Mouse (Mus musculus) limb, embryonic 14.5 days (tissue): Measurements from ENCODE around the gene Runx1. TPM values are rescaled to one million over a fixed set of nuclear protein-coding genes. Genes with fewer than 3 reads are reported as not detected.

ENCODE experiments used
- ATAC-seq: fragments of 200-750 bp; cut with Nextera tagmentation; 2 replicates; pipeline ENCODE4 v1.8.0; 2017; ENCODE audit warnings: low read depth, moderate number of reproducible peaks, moderate TSS enrichment; ENCODE audit not compliant: low FRiP score
- DNase-seq: peaks from one replicate; pipeline ENCODE4 v3.0.0-alpha.2; 2015; ENCODE audit warnings: low spot score
- H3K27ac ChIP-seq: fragments of 300-500 bp; sonication (generic); replicated peaks from 2 replicates; pipeline ENCODE4 v1.5.1; 2014; ENCODE audit warnings: low read depth, mild to moderate bottlenecking, low read length, moderate library complexity, mixed read lengths
- H3K27me3 ChIP-seq: fragments of 300-500 bp; sonication (generic); 2 replicates; pipeline ENCODE4 v1.6.1; 2014; ENCODE audit warnings: low read length, mixed read lengths; ENCODE audit not compliant: control insufficient read depth, insufficient read depth
- H3K36me3 ChIP-seq: fragments of 300-500 bp; sonication (generic); 2 replicates; pipeline ENCODE4 v1.6.1; 2014; ENCODE audit warnings: mild to moderate bottlenecking, low read length, moderate library complexity, mixed read lengths; ENCODE audit not compliant: control insufficient read depth, insufficient read depth
- H3K4me1 ChIP-seq: fragments of 300-500 bp; sonication (generic); 2 replicates; pipeline ENCODE4 v1.6.1; 2014; ENCODE audit warnings: antibody characterized with exemption, low read length, mixed read lengths; ENCODE audit not compliant: control insufficient read depth, insufficient read depth
- H3K4me2 ChIP-seq: fragments of 300-500 bp; sonication (generic); replicated peaks from 2 replicates; pipeline ENCODE4 v1.6.1; 2014; ENCODE audit warnings: low read depth, mild to moderate bottlenecking, low read length, moderate library complexity; ENCODE audit not compliant: severe bottlenecking
- H3K4me3 ChIP-seq: fragments of 300-500 bp; sonication (generic); replicated peaks from 2 replicates; pipeline ENCODE4 v1.5.1; 2014; ENCODE audit warnings: low read length
- H3K9ac ChIP-seq: fragments of 300-500 bp; sonication (generic); 2 replicates; pipeline ENCODE4 v1.6.1; 2014; ENCODE audit warnings: mild to moderate bottlenecking, low read depth, low read length, moderate library complexity; ENCODE audit not compliant: severe bottlenecking
- H3K9me3 ChIP-seq: fragments of 300-500 bp; sonication (generic); 2 replicates; pipeline ENCODE4 v1.6.1; 2016; ENCODE audit warnings: low read length; ENCODE audit not compliant: control insufficient read depth
- POLR2A ChIP-seq: fragments of 200-500 bp; IDR thresholded peaks from 2 replicates; pipeline ENCODE4 v1.8.0; 2012; ENCODE audit warnings: inconsistent platforms, mild to moderate bottlenecking, moderate library complexity, borderline replicate concordance; ENCODE audit not compliant: insufficient read depth, insufficient read length; ENCODE audit errors: extremely low read depth
- WGBS: fragments of 180-500 bp; shearing (Covaris S2); extraction: QIAGEN DNeasy Blood & Tissue Kit; methylation state at CpG from one replicate; pipeline ENCODE4 v1.1.7; 2014; 5-methylcytosine and 5-hydroxymethylcytosine counted together
- polyA plus RNA-seq, 2 experiments: library from polyadenylated mRNA; depleted of rRNA in 1 of 2; stranded (reverse) in 1 of 2; unstranded in 1 of 2; fragments of >200 nt; fragmentation: Nextera tagmentation in 1 of 2; extraction: Ambion mirVana in 1 of 2; gene quantifications; 2 replicates each; pipeline versions ENCODE4 v1.2.1 to v1.2.3; 2012 to 2014

Gene Runx1
- polyA plus RNA-seq, 2 experiments: 5.2 to 5.5 TPM

DNA sequence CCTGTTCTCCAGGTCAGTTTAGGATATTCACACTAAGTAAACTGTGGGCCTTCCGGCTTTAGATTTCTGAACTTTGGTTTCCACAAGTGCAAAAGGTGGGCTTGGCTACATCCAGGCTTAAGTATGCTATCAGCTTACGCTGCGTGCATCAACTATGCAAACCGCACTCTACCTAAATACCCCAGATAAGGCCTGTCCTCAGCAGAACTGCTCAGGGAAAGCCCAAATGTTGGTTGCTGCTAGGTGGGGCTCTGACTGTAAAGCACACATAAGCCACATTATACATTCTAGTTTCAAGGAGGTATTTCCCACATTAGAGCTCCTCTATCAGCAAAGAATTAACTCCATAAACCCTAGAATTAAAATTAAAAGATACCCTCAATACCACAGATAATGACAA lies 33.0 kb downstream of the Runx1 start:
- no peaks in the 10 kb centered on the region for H3K9me3 ChIP-seq
- no peaks in the 10 kb centered on the region for H3K36me3 ChIP-seq
- no peak overlapping the region for H3K4me2 ChIP-seq
- DNase-seq: no peak
- no peak overlapping the region for H3K27ac ChIP-seq
- H3K4me1 ChIP-seq: peaks cover 5% of the 10 kb centered on the region; the same call in 1 of the 2 replicates
- H3K9ac ChIP-seq: no peak overlapping the region
- no peak for ATAC-seq
- no peak for TF ChIP-seq POLR2A
- H3K27me3 ChIP-seq: no peaks in the 10 kb centered on the region
- no peak overlapping the region for H3K4me3 ChIP-seq
- WGBS: 85% methylated on average over 4 of the region's 4 CpGs

- DNase-seq: no peak
Observed at GRCm38 (mm10) chr16:92790601-92791000, 35.3 kb downstream of the Runx1 start.

GRCm38 (mm10) chr16:92789840-92790239 lies 36.1 kb downstream of the Runx1 start:
- Histone ChIP-seq H3K4me2 (no peak overlapping the region), H3K4me1 (peaks cover 5% of the 10 kb centered on the region), H3K4me3 (no peak overlapping the region), H3K9me3 (no peaks in the 10 kb centered on the region), H3K9ac (no peak overlapping the region), H3K36me3 (no peaks in the 10 kb centered on the region), H3K27ac (no peak overlapping the region), H3K27me3 (no peaks in the 10 kb centered on the region)
- 90% methylated on average over 4 of the region's 4 CpGs for WGBS
- ATAC-seq: no peak
- DNase-seq: no peak
- no peak for TF ChIP-seq POLR2A

More at GRCm38 (mm10) chr16:92790601-92791000, 35.3 kb downstream of the Runx1 start:
- Histone ChIP-seq H3K4me1 (peaks cover 5% of the 10 kb centered on the region), H3K9ac (no peak overlapping the region), H3K4me2 (no peak overlapping the region), H3K9me3 (no peaks in the 10 kb centered on the region), H3K27me3 (no peaks in the 10 kb centered on the region), H3K27ac (no peak overlapping the region), H3K36me3 (no peaks in the 10 kb centered on the region), H3K4me3 (no peak overlapping the region)
- WGBS: 73% methylated on average over 6 of the region's 6 CpGs
- ATAC-seq: no peak
- TF ChIP-seq POLR2A: no peak

GRCm38 (mm10) chr16:92788446-92788845 lies 37.5 kb downstream of the Runx1 start:
- H3K27ac ChIP-seq: no peak overlapping the region
- H3K4me1 ChIP-seq: peaks cover 9% of the 10 kb centered on the region
- H3K4me2 ChIP-seq: no peak overlapping the region
- no peaks in the 10 kb centered on the region for H3K27me3 ChIP-seq
- ATAC-seq (no peak), DNase-seq (peak; percentile 19)
- no peaks in the 10 kb centered on the region for H3K9me3 ChIP-seq
- 74% methylated on average over 11 of the region's 11 CpGs for WGBS
- no peak for TF ChIP-seq POLR2A
- no peak overlapping the region for H3K9ac ChIP-seq
- H3K36me3 ChIP-seq: no peaks in the 10 kb centered on the region
- no peak overlapping the region for H3K4me3 ChIP-seq

DNA sequence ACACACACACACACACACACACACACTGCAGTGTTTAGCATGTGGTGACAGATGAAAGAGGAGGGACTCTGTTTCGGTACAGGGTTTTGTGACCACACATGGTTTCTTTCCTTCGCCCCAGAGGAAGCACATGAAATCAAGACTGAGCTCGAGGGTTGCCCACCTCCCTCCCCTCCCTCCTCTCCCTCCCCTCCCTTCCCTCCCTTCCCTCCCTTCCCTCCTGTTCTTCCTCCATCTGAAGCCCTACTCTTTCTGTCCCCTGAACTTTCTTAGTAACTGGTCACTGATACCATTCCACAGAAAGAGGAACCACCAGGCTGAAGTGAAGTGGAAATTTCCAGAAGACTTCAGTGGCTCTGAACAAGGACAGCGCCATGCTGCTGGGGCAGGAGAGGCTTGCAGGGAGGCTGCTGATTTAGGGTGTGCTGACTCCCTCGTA lies 39.0 kb downstream of the Runx1 start:
- Histone ChIP-seq H3K4me2 (no peak overlapping the region), H3K4me3 (no peak overlapping the region), H3K9me3 (no peaks in the 10 kb centered on the region), H3K27ac (no peak overlapping the region), H3K4me1 (peaks cover 12% of the 10 kb centered on the region), H3K36me3 (no peaks in the 10 kb centered on the region), H3K27me3 (no peaks in the 10 kb centered on the region), H3K9ac (no peak overlapping the region)
- DNase-seq (no peak), ATAC-seq (no peak)
- 38% methylated on average over 5 of the region's 5 CpGs for WGBS
- no peak for TF ChIP-seq POLR2A

DNA sequence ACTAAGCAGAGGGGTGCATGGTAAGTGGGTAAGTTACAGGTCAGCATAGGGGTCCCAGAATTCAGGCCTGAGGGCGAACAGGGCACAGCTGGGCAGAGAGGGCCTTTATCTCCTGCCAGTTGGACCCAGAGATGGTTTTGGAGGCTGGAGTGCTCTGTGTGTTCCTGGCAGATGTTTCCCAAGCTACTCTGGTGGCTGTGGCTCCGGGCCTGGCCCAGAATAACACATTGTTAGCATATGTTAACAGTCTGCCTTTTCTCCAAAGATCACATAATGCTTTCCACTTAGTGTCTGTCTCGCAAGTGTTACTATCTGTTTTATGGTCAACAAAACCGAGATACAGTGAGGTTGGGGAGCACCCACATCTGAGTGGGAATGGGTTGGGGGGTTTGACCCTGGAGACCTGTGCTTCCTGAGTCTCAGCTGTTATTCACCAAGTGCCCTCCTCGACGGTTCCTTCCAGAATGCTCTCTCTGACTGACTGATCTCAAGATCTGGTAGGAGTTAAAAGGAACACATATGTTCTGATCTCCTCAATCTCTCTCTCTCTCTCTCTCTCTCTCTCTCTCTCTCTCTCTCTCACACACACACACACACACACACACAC lies 39.6 kb downstream of the Runx1 start:
- no peak for TF ChIP-seq POLR2A
- Histone ChIP-seq H3K27ac (no peak overlapping the region), H3K4me2 (no peak overlapping the region), H3K4me1 (peaks cover 12% of the 10 kb centered on the region), H3K4me3 (no peak overlapping the region), H3K9me3 (no peaks in the 10 kb centered on the region), H3K9ac (no peak overlapping the region), H3K27me3 (no peaks in the 10 kb centered on the region), H3K36me3 (no peaks in the 10 kb centered on the region)
- ATAC-seq: no peak
- no peak for DNase-seq
- WGBS: 64% methylated on average over 6 of the region's 6 CpGs
